Mouse (Mus musculus) E14TG2a.4 (cell line): ENCODE measurements around the gene Grem1.

Experiments
- H3K27me3 ChIP-seq: 2 replicates; pipeline ENCODE4 v1.6.1; 2014; ENCODE audit warnings: low read length, control low read depth; ENCODE audit not compliant: insufficient read depth
- H3K36me3 ChIP-seq: 2 replicates; pipeline ENCODE4 v1.6.1; 2014; ENCODE audit warnings: low read length, control low read depth; ENCODE audit not compliant: insufficient read depth
- H3K4me1 ChIP-seq: replicated peaks from 2 replicates; pipeline ENCODE4 v1.6.1; 2014; ENCODE audit warnings: low read depth, low read length, control low read depth
- H3K4me3 ChIP-seq: replicated peaks from 2 replicates; pipeline ENCODE4 v1.5.1; 2014; ENCODE audit warnings: mild to moderate bottlenecking, low read length
- H3K9me3 ChIP-seq: 2 replicates; pipeline ENCODE4 v1.6.1; 2014; ENCODE audit warnings: low read length, control low read depth
- CTCF ChIP-seq: conservative IDR thresholded peaks from 2 replicates; pipeline ENCODE4 v1.5.1; 2014; ENCODE audit warnings: low read length
- NANOG ChIP-seq: IDR thresholded peaks from 2 replicates; pipeline ENCODE4 v1.6.1; 2014; ENCODE audit warnings: borderline replicate concordance, low read length, mixed read lengths
- POU5F1 ChIP-seq: IDR thresholded peaks from 2 replicates; pipeline ENCODE4 v1.6.1; 2014; ENCODE audit warnings: low read length, borderline replicate concordance

Grem1 gene

GRCm38 (mm10) chr2:113768541-113769303 is 10.3 kb upstream of the Grem1 start:
- H3K27me3 ChIP-seq, result no peaks in the 10 kb centered on the region
- TF ChIP-seq NANOG (no peak), POU5F1 (no peak), CTCF (no peak)
- H3K36me3 ChIP-seq, result no peaks in the 10 kb centered on the region
- no peak overlapping the region for H3K4me3 ChIP-seq
- H3K4me1 ChIP-seq, result no peaks in the 10 kb centered on the region
- 0 out of 2 replicates have a peak, but pooled peaks cover 5% of the 10 kb centered on the region for H3K9me3 ChIP-seq

GRCm38 (mm10) chr2:113765885-113766284 is 7.4 kb upstream of the Grem1 start:
- Histone ChIP-seq H3K36me3 (no peaks in the 10 kb centered on the region), H3K9me3 (0 out of 2 replicates have a peak, but pooled peaks cover 5% of the 10 kb centered on the region), H3K27me3 (peaks cover 3% of the 10 kb centered on the region; the same call in 1 of the 2 replicates), H3K4me3 (no peak overlapping the region), H3K4me1 (no peaks in the 10 kb centered on the region)
- TF ChIP-seq CTCF, result no peak
- TF ChIP-seq POU5F1, result no peak
- TF ChIP-seq NANOG, result no peak

- Histone ChIP-seq H3K4me1 (no peaks in the 10 kb centered on the region), H3K27me3 (peaks cover 12% of the 10 kb centered on the region), H3K9me3 (0 out of 2 replicates have a peak, but pooled peaks cover 5% of the 10 kb centered on the region), H3K4me3 (no peak overlapping the region), H3K36me3 (no peaks in the 10 kb centered on the region)
- TF ChIP-seq CTCF, result no peak
- no peak for TF ChIP-seq POU5F1
- no peak for TF ChIP-seq NANOG
These were observed 6.5 kb upstream of the Grem1 start for GRCm38 (mm10) chr2:113764968-113765367.

- H3K36me3 ChIP-seq, result no peaks in the 10 kb centered on the region
- H3K4me3 ChIP-seq, result peak overlapping the region; percentile 79
- H3K9me3 ChIP-seq, result no peaks in the 10 kb centered on the region
- H3K27me3 ChIP-seq, result peaks cover 63% of the 10 kb centered on the region
- TF ChIP-seq POU5F1, result no peak
- no peak for TF ChIP-seq CTCF
- TF ChIP-seq NANOG, result no peak
- peaks cover 22% of the 10 kb centered on the region for H3K4me1 ChIP-seq
These were observed 728 bp downstream of the Grem1 start for GRCm38 (mm10) chr2:113757525-113758310.

GRCm38 (mm10) chr2:113756924-113757524 is 1.4 kb downstream of the Grem1 start:
- Histone ChIP-seq H3K4me3 (peak overlapping the region; percentile 79), H3K9me3 (no peaks in the 10 kb centered on the region), H3K36me3 (no peaks in the 10 kb centered on the region), H3K27me3 (peaks cover 63% of the 10 kb centered on the region), H3K4me1 (peaks cover 22% of the 10 kb centered on the region)
- TF ChIP-seq POU5F1 (no peak), NANOG (no peak), CTCF (no peak)

- H3K4me1 ChIP-seq, result peaks cover 14% of the 10 kb centered on the region
- H3K27me3 ChIP-seq, result peaks cover 18% of the 10 kb centered on the region
- H3K4me3 ChIP-seq, result peak overlapping the region; percentile 43
- H3K9me3 ChIP-seq, result no peaks in the 10 kb centered on the region
- no peaks in the 10 kb centered on the region for H3K36me3 ChIP-seq
- no peak for TF ChIP-seq CTCF
- no peak for TF ChIP-seq POU5F1
- no peak for TF ChIP-seq NANOG
These were observed 8.7 kb downstream of the Grem1 start for GRCm38 (mm10) chr2:113749721-113750120.

GRCm38 (mm10) chr2:113749309-113749708 is 9.1 kb downstream of the Grem1 start:
- no peak for TF ChIP-seq NANOG
- peak; percentile 69; the same call in 1 of the 2 replicates for TF ChIP-seq POU5F1
- no peak for TF ChIP-seq CTCF

GRCm38 (mm10) chr2:113728581-113728980 is 29.9 kb downstream of the Grem1 start:
- no peaks in the 10 kb centered on the region for H3K4me1 ChIP-seq
- no peaks in the 10 kb centered on the region for H3K9me3 ChIP-seq
- TF ChIP-seq CTCF (no peak), NANOG (no peak), POU5F1 (no peak)
- H3K36me3 ChIP-seq, result no peaks in the 10 kb centered on the region
- peak overlapping the region; percentile 45; the same call in 1 of the 2 replicates for H3K4me3 ChIP-seq
- H3K27me3 ChIP-seq, result no peaks in the 10 kb centered on the region

More at GRCm38 (mm10) chr2:113749309-113749708, 9.1 kb downstream of the Grem1 start:
- H3K4me3 ChIP-seq, result peak overlapping the region; percentile 43
- H3K27me3 ChIP-seq, result peaks cover 16% of the 10 kb centered on the region
- peaks cover 14% of the 10 kb centered on the region for H3K4me1 ChIP-seq
- H3K9me3 ChIP-seq, result no peaks in the 10 kb centered on the region
- no peaks in the 10 kb centered on the region for H3K36me3 ChIP-seq
